In the genomic region with DNA sequence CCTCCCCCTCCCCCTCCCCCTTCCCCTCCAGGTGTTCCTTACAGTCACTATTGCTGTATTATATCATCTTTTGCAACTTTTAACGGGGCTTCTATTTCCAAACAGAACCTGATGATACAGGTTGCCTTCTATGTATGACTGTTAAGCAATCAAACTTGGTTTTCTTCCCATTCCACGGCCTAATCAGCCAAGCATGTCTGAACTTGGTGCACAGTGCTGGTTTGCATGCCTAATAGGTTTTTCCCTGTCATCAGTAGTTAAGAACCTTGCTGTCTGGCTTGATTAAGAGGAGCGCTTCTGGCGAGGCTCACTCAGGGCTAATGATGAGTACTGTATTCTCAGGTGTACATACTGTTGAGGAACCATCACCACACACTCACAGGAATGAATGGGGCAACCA, we compare ENCODE assay signal across 21 mouse cellular contexts. TPM values are rescaled to one million over a fixed set of nuclear protein-coding genes. Genes with fewer than 3 reads are reported as not detected.
A peak's percentile ranks its signal among the peaks of the same experiment; 100 is the strongest.
DNase-seq lines count a peak whose midpoint lies in the region; ATAC-seq and TF ChIP-seq lines count a peak whose summit lies in the region.
"Had no signal": no experiment of that assay in that cellular context is flagged by ENCODE, and none has a peak within 500 bp of the region (broad histone marks: within the 10 kb centered on the region; RNA-seq: fewer than 3 reads in every experiment).

No protein-coding gene starts in this region.

- TF ChIP-seq CTCF in liver, adult 2 months (IDR thresholded peaks at IDR 0.05; ENCODE audit: low read depth, low read length), result no peak
- TF ChIP-seq CTCF in liver, postnatal 0 days (IDR thresholded peaks at IDR 0.05; ENCODE audit: low read depth), result no peak

- no peaks in the 10 kb centered on the region for H3K9me3 ChIP-seq in forebrain, embryonic 11.5 days (ENCODE audit: control insufficient read depth, low read length)
- no peaks in the 10 kb centered on the region for H3K9me3 ChIP-seq in forebrain, embryonic 13.5 days (replicated peaks)
- H3K9me3 ChIP-seq in liver, postnatal 0 days (ENCODE audit: low read length), result no peaks in the 10 kb centered on the region
- H3K9me3 ChIP-seq in embryonic facial prominence, embryonic 15.5 days (replicated peaks), result no peaks in the 10 kb centered on the region
- no peaks in the 10 kb centered on the region for H3K9me3 ChIP-seq in stomach, embryonic 16.5 days (replicated peaks; ENCODE audit: control insufficient read depth, low read length)
- H3K9me3 ChIP-seq: heart, embryonic 12.5 days; hindbrain, embryonic 15.5 days; lung, embryonic 15.5 days; neural tube, embryonic 12.5 days had no signal

- H3K4me3 ChIP-seq in forebrain, embryonic 11.5 days (ENCODE audit: low read depth, low read length), result no peak overlapping the region
- no peak overlapping the region for H3K4me3 ChIP-seq in forebrain, embryonic 13.5 days
- H3K4me3 ChIP-seq in liver, adult 2 months (ENCODE audit: insufficient read depth, low read depth, low read length), result no peak overlapping the region
- no peak overlapping the region for H3K4me3 ChIP-seq in liver, postnatal 0 days (ENCODE audit: low read depth, low read length)
- no peak overlapping the region for H3K4me3 ChIP-seq in embryonic facial prominence, embryonic 15.5 days (replicated peaks)
- H3K4me3 ChIP-seq in stomach, embryonic 16.5 days (replicated peaks; ENCODE audit: low read length), result no peak overlapping the region
- H3K4me3 ChIP-seq: heart, embryonic 12.5 days; hindbrain, embryonic 15.5 days; lung, embryonic 15.5 days; neural tube, embryonic 12.5 days had no signal

- no peaks in the 10 kb centered on the region for H3K36me3 ChIP-seq in forebrain, embryonic 11.5 days (ENCODE audit: control insufficient read depth, insufficient read depth, low read length)
- no peaks in the 10 kb centered on the region for H3K36me3 ChIP-seq in forebrain, embryonic 13.5 days (ENCODE audit: poor library complexity, severe bottlenecking)
- H3K36me3 ChIP-seq in liver, adult 2 months (ENCODE audit: control insufficient read depth, insufficient read depth, low read length), result no peaks in the 10 kb centered on the region
- H3K36me3 ChIP-seq in liver, postnatal 0 days (replicated peaks; ENCODE audit: insufficient read depth, low read length), result no peaks in the 10 kb centered on the region
- no peaks in the 10 kb centered on the region for H3K36me3 ChIP-seq in embryonic facial prominence, embryonic 15.5 days
- no peaks in the 10 kb centered on the region for H3K36me3 ChIP-seq in stomach, embryonic 16.5 days (ENCODE audit: control insufficient read depth, insufficient read depth, low read length)
- H3K36me3 ChIP-seq: heart, embryonic 12.5 days; hindbrain, embryonic 15.5 days; lung, embryonic 15.5 days; neural tube, embryonic 12.5 days had no signal

- peaks cover 30% of the 10 kb centered on the region; the same call in 1 of the 2 replicates for H3K79me2 ChIP-seq in liver, adult 2 months (ENCODE audit: control insufficient read depth, insufficient read depth, low read length)

- TF ChIP-seq EP300 in liver, postnatal 0 days (IDR thresholded peaks at IDR 0.05; ENCODE audit: low read depth), result no peak

- WGBS in forebrain, embryonic 11.5 days, result 89% methylated on average over 4 of the region's 4 CpGs
- 84% methylated on average over 4 of the region's 4 CpGs for WGBS in forebrain, embryonic 13.5 days
- 26% methylated on average over 4 of the region's 4 CpGs for WGBS in liver, adult 2 months
- WGBS in liver, postnatal 0 days (ENCODE audit: insufficient replicate concordance), result 69% methylated on average over 4 of the region's 4 CpGs
- WGBS in embryonic facial prominence, embryonic 15.5 days, result 59% methylated on average over 4 of the region's 4 CpGs
- WGBS in stomach, embryonic 16.5 days, result 62% methylated on average over 4 of the region's 4 CpGs

- no peak overlapping the region for H3K4me2 ChIP-seq in forebrain, embryonic 11.5 days (ENCODE audit: low read depth, low read length, severe bottlenecking)
- no peak overlapping the region for H3K4me2 ChIP-seq in forebrain, embryonic 13.5 days
- no peak overlapping the region for H3K4me2 ChIP-seq in liver, postnatal 0 days (ENCODE audit: low read depth, low read length)
- H3K4me2 ChIP-seq in embryonic facial prominence, embryonic 15.5 days (replicated peaks), result 0 out of 2 replicates have a peak overlapping the region, but pooled peaks have one; percentile 6
- H3K4me2 ChIP-seq in stomach, embryonic 16.5 days (ENCODE audit: low read depth, low read length), result no peak overlapping the region
- H3K4me2 ChIP-seq: heart, embryonic 12.5 days; hindbrain, embryonic 15.5 days; liver, embryonic 11.5 days; lung, embryonic 15.5 days; midbrain, embryonic 11.5 days; neural tube, embryonic 12.5 days had no signal

- H3K9ac ChIP-seq in forebrain, embryonic 11.5 days (ENCODE audit: low read length), result no peak overlapping the region
- no peak overlapping the region for H3K9ac ChIP-seq in forebrain, embryonic 13.5 days
- no peak overlapping the region for H3K9ac ChIP-seq in liver, adult 2 months (ENCODE audit: low read depth, low read length)
- no peak overlapping the region for H3K9ac ChIP-seq in liver, postnatal 0 days (replicated peaks)
- no peak overlapping the region for H3K9ac ChIP-seq in embryonic facial prominence, embryonic 15.5 days
- no peak overlapping the region for H3K9ac ChIP-seq in stomach, embryonic 16.5 days (ENCODE audit: low read length)
- H3K9ac ChIP-seq: heart, embryonic 12.5 days; hindbrain, embryonic 15.5 days; lung, embryonic 15.5 days; neural tube, embryonic 12.5 days had no signal

- DNase-seq in forebrain, embryonic 11.5 days (ENCODE audit: low spot score), result peak; percentile 38
- peak; percentile 92 for DNase-seq in liver, adult 2 months (ENCODE audit: extremely low read depth, low read depth, low spot score)
- DNase-seq in liver, postnatal 0 days, result no peak
- DNase-seq in thymus, adult 18-20 months, result no peak
- DNase-seq in right cerebral cortex, adult 2 months (ENCODE audit: low spot score in 2 of 2), result no peak
- DNase-seq: adrenal gland, postnatal 10 days; cerebellum, adult 18-20 months; layer of hippocampus, adult 9-11 months; thymus, postnatal 36 days had no signal

- ATAC-seq in forebrain, embryonic 11.5 days (replicated peaks; ENCODE audit: low FRiP score), result no peak
- ATAC-seq in forebrain, embryonic 13.5 days, result no peak
- ATAC-seq in liver, postnatal 0 days, result no peak
- no peak for ATAC-seq in embryonic facial prominence, embryonic 15.5 days (ENCODE audit: insufficient number of reproducible peaks, low FRiP score, low TSS enrichment, low read depth)
- no peak for ATAC-seq in stomach, embryonic 16.5 days (ENCODE audit: insufficient read depth, low FRiP score)
- ATAC-seq: forebrain, embryonic 16.5 days; intestine, postnatal 0 days had no signal

- TF ChIP-seq POLR2A in liver, adult 2 months (IDR thresholded peaks at IDR 0.05; ENCODE audit: extremely low read depth, insufficient read depth, low read length), result no peak

- peaks cover 5% of the 10 kb centered on the region; the same call in 1 of the 2 replicates for H3K4me1 ChIP-seq in forebrain, embryonic 11.5 days (replicated peaks; ENCODE audit: control insufficient read depth, insufficient read depth, low read length)
- H3K4me1 ChIP-seq in forebrain, embryonic 13.5 days, result peaks cover 22% of the 10 kb centered on the region
- H3K4me1 ChIP-seq in liver, adult 2 months (ENCODE audit: control insufficient read depth, insufficient read depth, low read length), result peaks cover 20% of the 10 kb centered on the region
- H3K4me1 ChIP-seq in liver, postnatal 0 days (ENCODE audit: insufficient read depth), result peaks cover 12% of the 10 kb centered on the region
- H3K4me1 ChIP-seq in embryonic facial prominence, embryonic 15.5 days, result peaks cover 35% of the 10 kb centered on the region
- peaks cover 19% of the 10 kb centered on the region for H3K4me1 ChIP-seq in stomach, embryonic 16.5 days (ENCODE audit: control insufficient read depth, insufficient read depth, low read length)

- H3K27me3 ChIP-seq in forebrain, embryonic 11.5 days (ENCODE audit: control insufficient read depth, insufficient read depth, low read length), result no peaks in the 10 kb centered on the region
- no peaks in the 10 kb centered on the region for H3K27me3 ChIP-seq in forebrain, embryonic 13.5 days
- no peaks in the 10 kb centered on the region for H3K27me3 ChIP-seq in liver, adult 2 months (ENCODE audit: control insufficient read depth, insufficient read depth, low read length)
- no peaks in the 10 kb centered on the region for H3K27me3 ChIP-seq in liver, postnatal 0 days (ENCODE audit: insufficient read depth, low read length)
- H3K27me3 ChIP-seq in embryonic facial prominence, embryonic 15.5 days, result no peaks in the 10 kb centered on the region
- H3K27me3 ChIP-seq in stomach, embryonic 16.5 days (ENCODE audit: control insufficient read depth, insufficient read depth, low read length), result no peaks in the 10 kb centered on the region
- H3K27me3 ChIP-seq: heart, embryonic 12.5 days; hindbrain, embryonic 15.5 days; lung, embryonic 15.5 days; neural tube, embryonic 12.5 days had no signal

- H3K27ac ChIP-seq in forebrain, embryonic 11.5 days (ENCODE audit: low read depth, low read length), result no peak overlapping the region
- no peak overlapping the region for H3K27ac ChIP-seq in forebrain, embryonic 13.5 days
- H3K27ac ChIP-seq in liver, adult 2 months (replicated peaks; ENCODE audit: insufficient read depth, low read depth, low read length), result no peak overlapping the region
- H3K27ac ChIP-seq in liver, postnatal 0 days (ENCODE audit: low read depth), result no peak overlapping the region
- peak overlapping the region; percentile 59; the same call in 1 of the 2 replicates for H3K27ac ChIP-seq in embryonic facial prominence, embryonic 15.5 days (replicated peaks)
- H3K27ac ChIP-seq in stomach, embryonic 16.5 days (ENCODE audit: low read length), result peak overlapping the region; percentile 63
- H3K27ac ChIP-seq: hindbrain, embryonic 15.5 days; lung, embryonic 15.5 days; macrophage; neural tube, embryonic 12.5 days had no signal

RNA-seq across cellular contexts. Expression of a gene that starts 25.5 kb away (rescaled TPM):
- polyA plus RNA-seq in forebrain, embryonic 11.5 days (2014; fragmentation: Nextera tagmentation; extraction: Ambion mirVana), result 8.0 and 8.2 TPM in 2 replicates
- polyA plus RNA-seq in forebrain, embryonic 13.5 days (2015; fragmentation: Nextera tagmentation; extraction: Ambion mirVana), result 4.1 and 4.4 TPM in 2 replicates
- total RNA-seq in liver, adult 2 months (2014; rRNA removed), result 13.7 and 15.6 TPM in 2 replicates
- polyA plus RNA-seq in liver, adult 2 months (2012; rRNA removed), result 9.5 and 11.1 TPM in 2 replicates
- 6.1 and 6.8 TPM in 2 replicates for polyA plus RNA-seq in liver, postnatal 0 days (2015; fragmentation: Nextera tagmentation; extraction: Ambion mirVana)
- 17.5 and 18.4 TPM in 2 replicates for polyA plus RNA-seq in embryonic facial prominence, embryonic 15.5 days (2015; fragmentation: Nextera tagmentation; extraction: Ambion mirVana)
- polyA plus RNA-seq in stomach, embryonic 16.5 days (2015; fragmentation: Nextera tagmentation; extraction: Ambion mirVana), result 19.4 and 20.2 TPM in 2 replicates

Comparison
In these comparisons a context has a peak if more than half of its experiments do, and no peak if none do; other contexts are left out.
1. DNase-seq: peak in forebrain, embryonic 11.5 days (single experiment) and liver, adult 2 months (single experiment); none in liver, postnatal 0 days (single experiment), thymus, adult 18-20 months (0 of 2) and right cerebral cortex, adult 2 months (0 of 2).
2. H3K27ac ChIP-seq: peak in embryonic facial prominence, embryonic 15.5 days (single experiment) and stomach, embryonic 16.5 days (single experiment); none in forebrain, embryonic 11.5 days (single experiment), forebrain, embryonic 13.5 days (single experiment), liver, adult 2 months (single experiment) and liver, postnatal 0 days (single experiment).